Mouse (Mus musculus) myocyte (in vitro differentiated cells): ENCODE measurements around the gene Fhad1.

Source experiments
- CEBPB ChIP-seq: IDR thresholded peaks from 2 replicates; pipeline ENCODE4 v1.6.1; 2011; ENCODE audit warnings: mild to moderate bottlenecking, moderate library complexity; ENCODE audit not compliant: poor library complexity, insufficient read depth, severe bottlenecking
- E2F4 ChIP-seq: IDR thresholded peaks from one replicate; pipeline ENCODE4 v1.6.1; 2011; ENCODE audit warnings: mild to moderate bottlenecking, control low read depth, moderate library complexity; ENCODE audit not compliant: insufficient read depth
- MAX ChIP-seq: IDR thresholded peaks from one replicate; pipeline ENCODE4 v1.6.1; 2011; ENCODE audit warnings: low read depth, mild to moderate bottlenecking, control low read depth
- MYOD1 ChIP-seq, 3 experiments: IDR thresholded peaks; one replicate each; pipeline ENCODE4 v1.6.1; 2011; ENCODE audit warnings: control low read depth in 2 of 3, low read depth in 2 of 3, mild to moderate bottlenecking in 2 of 3, moderate library complexity in 1 of 3; ENCODE audit not compliant: insufficient read length in 2 of 3, control insufficient read depth in 1 of 3
- MYOG ChIP-seq, 3 experiments: IDR thresholded peaks; one replicate each; pipeline ENCODE4 v1.6.1; 2011; ENCODE audit warnings: control low read depth in 2 of 3, low read depth in 2 of 3, mild to moderate bottlenecking in 2 of 3; ENCODE audit not compliant: insufficient read length in 2 of 3, control insufficient read depth in 1 of 3, insufficient read depth in 1 of 3
- POLR2A ChIP-seq: IDR thresholded peaks from one replicate; pipeline ENCODE4 v1.6.1; 2011; ENCODE audit warnings: low read depth, mild to moderate bottlenecking, control low read depth, moderate library complexity; ENCODE audit not compliant: insufficient read length
- POLR2AphosphoS2 ChIP-seq: IDR thresholded peaks from one replicate; pipeline ENCODE4 v1.6.1; 2011; ENCODE audit warnings: low read depth, control low read depth; ENCODE audit not compliant: insufficient read length
- REST ChIP-seq: IDR thresholded peaks from one replicate; pipeline ENCODE4 v1.6.1; 2011; ENCODE audit warnings: mild to moderate bottlenecking, control low read depth, moderate library complexity; ENCODE audit not compliant: insufficient read depth, insufficient read length
- TCF12 ChIP-seq: IDR thresholded peaks from one replicate; pipeline ENCODE4 v1.6.1; 2011; ENCODE audit warnings: mild to moderate bottlenecking, control low read depth; ENCODE audit not compliant: poor library complexity, insufficient read depth, severe bottlenecking
- USF1 ChIP-seq: IDR thresholded peaks from one replicate; pipeline ENCODE4 v1.6.1; 2011; ENCODE audit warnings: low read depth, mild to moderate bottlenecking, control low read depth, moderate library complexity

DNA sequence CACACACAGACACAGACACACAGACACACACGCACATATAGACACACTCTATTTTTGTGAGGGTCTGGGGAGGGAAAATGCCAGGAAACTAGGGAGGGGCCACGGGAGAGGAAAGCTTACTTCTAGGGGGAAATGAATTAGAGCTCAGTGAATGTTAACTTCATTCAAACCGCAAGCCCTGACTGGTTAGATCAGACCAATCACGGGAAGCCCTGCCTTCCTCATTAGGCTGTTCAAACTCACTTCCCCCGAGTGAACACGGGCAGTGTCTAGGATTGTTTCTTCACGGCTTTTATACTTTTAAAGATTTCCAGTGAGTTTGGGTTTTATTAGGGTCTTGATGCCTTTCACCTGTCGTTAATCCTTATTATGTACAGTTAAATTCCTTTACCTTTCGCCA is 37.5 kb downstream of the Fhad1 start:
- TF ChIP-seq POLR2A (no peak), TCF12 (no peak), POLR2AphosphoS2 (no peak), MYOD1 (IDR thresholded peaks at IDR 0.05; ENCODE audit: control insufficient read depth in 1 of 3, insufficient read length in 2 of 3, low read depth in 2 of 3) (no peak), USF1 (no peak), MYOG (IDR thresholded peaks at IDR 0.05; ENCODE audit: control insufficient read depth in 1 of 3, insufficient read depth in 1 of 3, insufficient read length in 2 of 3, low read depth in 2 of 3) (no peak), CEBPB (no peak), REST (no peak), E2F4 (no peak), MAX (no peak)
